Mouse (Mus musculus) right cerebral cortex, adult 2 months (tissue): ENCODE measurements at regions not wholly inside any gene's neighbourhood (a gene's known extent, or its start where the extent isn't known, plus 50 kb on each side); places are given as distances from the start of the nearest gene placed in this dataset.

Experiments used
- DNase-seq, 2 experiments: peaks; one replicate each; pipeline ENCODE4 v3.0.0; 2021 to 2022; ENCODE audit warnings: low spot score in 2 of 2

- DNase-seq, result no peak
Observed at GRCm38 (mm10) chr1:194208034-194209000, 409.7 kb upstream of the Plxna2 start.

DNA sequence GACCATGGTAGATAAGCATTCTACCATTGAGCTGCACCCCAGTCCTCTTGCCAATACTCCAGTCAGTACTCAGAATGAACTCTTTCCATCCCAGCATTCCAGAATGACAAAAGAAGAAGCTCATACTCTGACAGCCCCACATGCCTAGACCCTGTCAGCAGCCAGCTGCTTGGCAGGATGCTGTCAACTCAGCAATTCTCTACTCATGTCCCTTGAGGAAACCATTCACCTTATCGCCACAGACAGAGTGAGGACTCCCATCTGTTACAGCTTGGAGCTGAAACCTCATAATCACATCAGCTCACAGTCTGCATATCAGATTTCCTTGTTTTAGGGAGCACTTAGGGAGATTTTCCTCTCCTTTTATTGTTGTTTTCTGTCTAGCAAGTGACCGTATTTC is 420.5 kb upstream of the Plxna2 start:
- no peak for DNase-seq

DNA sequence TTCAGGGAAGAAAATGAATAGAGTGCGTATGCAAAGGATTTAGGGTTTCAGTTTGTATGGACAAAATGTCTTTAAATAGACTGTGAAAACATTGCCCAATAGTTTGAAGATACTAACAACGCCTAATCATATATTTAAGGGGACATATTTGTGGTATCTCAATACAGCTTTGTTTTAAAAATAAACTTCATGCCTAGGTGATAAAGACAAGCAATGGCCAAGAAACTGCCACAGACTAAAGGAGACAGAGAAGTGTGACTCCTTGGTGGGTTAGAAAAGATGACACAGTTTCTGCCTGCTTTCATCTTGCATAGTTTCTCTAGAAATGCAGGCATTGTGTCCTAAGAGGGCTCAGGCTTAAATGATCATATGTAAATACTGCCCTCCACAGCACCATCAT is 435.7 kb upstream of the Plxna2 start:
- no peak for DNase-seq

- no peak for DNase-seq
Observed at GRCm38 (mm10) chr1:194161469-194161868, 456.5 kb upstream of the Plxna2 start.

GRCm38 (mm10) chr1:194160761-194161461 is 457.1 kb upstream of the Plxna2 start:
- DNase-seq, result peak in 1 of 2 experiments; percentile 13

GRCm38 (mm10) chr1:194157268-194157667 is 460.8 kb upstream of the Plxna2 start:
- DNase-seq, result no peak

DNA sequence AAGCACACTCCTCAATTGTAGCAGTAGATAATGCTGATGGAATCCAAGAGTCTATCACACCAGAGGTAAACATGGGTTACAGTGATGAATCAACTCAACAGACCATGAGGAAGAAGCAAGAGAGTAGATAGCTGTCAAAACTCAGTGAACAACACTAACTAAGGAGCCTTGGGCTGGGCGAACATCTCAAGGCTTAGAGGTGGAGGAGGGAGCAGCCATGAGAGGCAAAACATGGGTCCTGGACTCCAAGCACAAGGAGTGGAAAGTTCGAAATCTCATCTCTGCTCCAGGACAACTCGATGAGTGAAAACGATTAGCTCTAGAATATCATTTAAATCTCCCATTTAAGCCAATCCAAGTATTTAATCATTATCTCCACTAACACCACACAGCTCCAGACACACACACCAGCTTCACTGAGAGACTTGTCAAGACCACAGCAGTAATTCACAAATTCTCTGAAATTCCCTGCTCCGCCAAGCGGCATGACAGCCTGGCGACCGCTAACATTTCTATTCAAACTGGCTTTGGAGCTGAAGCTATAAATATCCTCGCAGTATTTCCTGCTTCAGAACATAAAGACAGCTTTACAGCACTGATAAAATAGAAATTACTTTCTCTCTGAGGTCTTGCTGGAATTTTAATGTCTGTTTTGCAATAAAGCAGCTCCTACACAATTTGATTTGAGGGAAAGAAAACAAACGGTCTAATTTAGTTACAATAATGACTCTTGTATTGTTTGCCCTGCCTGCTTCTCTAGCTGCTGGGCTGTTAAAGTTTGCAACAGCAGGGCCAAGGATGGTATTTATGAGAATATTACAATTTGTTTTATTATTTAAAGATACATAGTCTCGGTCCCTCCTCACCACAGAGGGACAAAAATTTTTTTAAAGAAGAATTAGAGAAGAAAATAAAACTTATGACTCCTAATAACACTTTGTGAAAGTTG is 469.3 kb upstream of the Plxna2 start:
- peak; percentile 30 to 33 for DNase-seq

GRCm38 (mm10) chr1:194117631-194118360 is 500.2 kb upstream of the Plxna2 start:
- no peak for DNase-seq

DNA sequence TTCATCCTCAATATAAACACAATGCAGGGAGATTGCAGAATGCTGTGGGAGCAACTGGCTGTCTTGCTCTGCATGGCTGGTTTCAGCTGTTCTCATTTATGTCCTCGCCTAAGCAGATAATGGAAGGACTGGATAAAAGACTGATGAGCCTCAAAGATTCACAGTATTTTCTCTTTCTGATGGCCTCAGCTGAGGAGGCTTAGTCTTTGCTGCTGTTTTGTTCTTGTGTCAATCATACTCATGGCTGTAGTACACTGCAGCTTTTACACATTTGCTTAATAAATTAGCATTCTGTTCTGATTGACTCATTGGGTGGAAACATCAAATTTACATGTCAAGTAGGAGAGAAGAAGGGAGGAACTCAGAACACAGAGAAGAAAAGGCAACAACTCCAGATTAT is 503.6 kb upstream of the Plxna2 start:
- DNase-seq, result no peak

DNA sequence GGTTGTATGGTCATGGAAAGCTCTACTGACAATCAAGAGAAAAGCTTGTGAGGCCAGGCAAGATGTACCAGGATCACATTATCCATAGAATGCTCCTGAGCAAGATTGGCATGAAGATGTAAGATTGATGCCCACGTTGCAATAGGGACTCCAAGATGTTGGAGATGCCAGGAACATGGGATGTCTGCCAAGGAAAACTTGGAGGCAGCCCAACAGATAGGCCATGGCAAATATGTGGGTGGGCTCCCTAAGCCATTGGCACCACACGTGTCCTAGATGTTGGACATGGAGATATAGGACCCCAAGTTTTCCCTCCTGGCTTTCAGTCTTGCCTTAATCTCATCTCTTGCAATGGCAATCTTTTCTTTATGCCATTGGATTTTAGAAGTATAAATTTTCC is 506.1 kb upstream of the Plxna2 start:
- DNase-seq, result no peak

- no peak for DNase-seq
Observed at GRCm38 (mm10) chr1:194109172-194110071, 508.6 kb upstream of the Plxna2 start.

DNA sequence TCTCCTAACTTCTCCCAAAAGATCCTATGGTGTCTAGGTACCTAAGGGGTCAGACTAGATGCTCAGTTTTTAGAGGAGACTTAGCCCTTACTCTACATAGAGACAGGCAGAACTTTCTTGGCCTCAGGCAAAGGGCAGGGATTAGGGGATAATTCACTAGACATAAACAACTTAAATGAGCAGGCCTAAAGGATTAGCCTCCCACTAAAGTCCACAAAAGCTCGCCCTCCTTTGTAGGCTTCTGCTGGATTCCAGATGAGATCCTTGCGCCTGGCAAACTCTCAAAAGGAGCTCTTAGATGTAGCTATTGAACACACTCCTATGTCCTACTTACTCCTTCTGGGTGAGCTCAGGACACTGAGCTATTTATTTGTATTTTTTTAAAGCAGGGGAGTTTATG is 509.9 kb upstream of the Plxna2 start:
- DNase-seq, result no peak

GRCm38 (mm10) chr1:194107271-194107938 is 510.6 kb upstream of the Plxna2 start:
- no peak for DNase-seq

GRCm38 (mm10) chr1:194089918-194090548 is 528.0 kb upstream of the Plxna2 start:
- no peak for DNase-seq

DNA sequence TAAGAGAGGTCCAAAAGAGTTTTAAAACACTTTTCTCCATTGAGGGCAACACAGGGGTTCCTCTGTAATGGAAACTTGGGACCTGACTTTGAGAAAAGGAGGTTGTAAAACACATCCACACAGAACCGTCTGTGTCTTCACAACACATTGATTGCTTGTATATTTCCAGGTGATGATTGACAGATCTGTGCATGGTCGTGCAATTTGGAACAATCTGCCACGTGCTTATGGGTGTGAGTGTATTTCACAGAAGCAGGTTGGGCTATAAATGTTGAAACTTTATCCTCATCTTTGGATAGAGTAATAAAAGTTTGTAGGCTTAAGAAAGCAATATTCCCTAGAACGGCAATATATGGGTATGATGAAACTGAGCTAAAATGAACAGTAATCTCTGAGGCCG is 559.5 kb upstream of the Plxna2 start:
- no peak for DNase-seq

GRCm38 (mm10) chr1:194056544-194056943 is 561.5 kb upstream of the Plxna2 start:
- no peak for DNase-seq

- DNase-seq, result peak; percentile 55 to 58
Observed at GRCm38 (mm10) chr1:194049746-194050351, 568.2 kb upstream of the Plxna2 start.
